Mouse (Mus musculus) ES-Bruce4 (cell line): Measurements from ENCODE around the gene Dlg1. TPM values are rescaled to one million over a fixed set of nuclear protein-coding genes. Genes with fewer than 3 reads are reported as not detected.

ENCODE experiments used
- H3K27ac ChIP-seq: 2 replicates; pipeline ENCODE4 v1.5.1; 2012; ENCODE audit warnings: low read length, inconsistent platforms; ENCODE audit not compliant: insufficient read depth
- H3K27me3 ChIP-seq: 2 replicates; pipeline ENCODE4 v1.6.1; 2012; ENCODE audit warnings: mild to moderate bottlenecking, low read length, inconsistent platforms; ENCODE audit not compliant: control insufficient read depth, poor library complexity, insufficient read depth, severe bottlenecking
- H3K36me3 ChIP-seq: 2 replicates; pipeline ENCODE4 v1.6.1; 2012; ENCODE audit warnings: inconsistent platforms, mild to moderate bottlenecking, low read length, moderate library complexity; ENCODE audit not compliant: control insufficient read depth, poor library complexity, insufficient read depth, severe bottlenecking
- H3K4me1 ChIP-seq: one replicate; pipeline ENCODE4 v1.8.1; 2011; ENCODE audit warnings: low read length; ENCODE audit not compliant: control insufficient read depth, insufficient read depth
- H3K4me3 ChIP-seq: 2 replicates; pipeline ENCODE4 v1.5.1; 2011; ENCODE audit warnings: low read depth, mild to moderate bottlenecking, low read length
- H3K9ac ChIP-seq: 2 replicates; pipeline ENCODE4 v1.6.1; 2012; ENCODE audit warnings: low read depth, mild to moderate bottlenecking, inconsistent platforms; ENCODE audit not compliant: poor library complexity, severe bottlenecking
- H3K9me3 ChIP-seq: replicated peaks from 2 replicates; pipeline ENCODE4 v1.6.1; 2012; ENCODE audit warnings: mild to moderate bottlenecking, low read length, inconsistent platforms; ENCODE audit not compliant: control insufficient read depth, poor library complexity, insufficient read depth, severe bottlenecking
- CTCF ChIP-seq: IDR thresholded peaks from one replicate; pipeline ENCODE4 v1.8.1; 2011; ENCODE audit warnings: low read depth, low read length
- EP300 ChIP-seq: IDR thresholded peaks from 2 replicates; pipeline ENCODE4 v1.6.1; 2011; ENCODE audit warnings: low read depth, low read length; ENCODE audit not compliant: insufficient read depth
- POLR2A ChIP-seq: IDR thresholded peaks from one replicate; pipeline ENCODE4 v1.8.1; 2011; ENCODE audit warnings: low read length; ENCODE audit not compliant: insufficient read depth
- polyA plus RNA-seq: library from polyadenylated mRNA; stranded (reverse); fragments of >200 nt; gene quantifications from 2 replicates; pipeline ENCODE4 v1.2.4, GENCODE M21; 2011; ENCODE audit warnings: low read depth; ENCODE audit not compliant: missing spikeins, insufficient read depth, insufficient read length

Gene Dlg1
- polyA plus RNA-seq, 1 experiment, result 154 TPM

GRCm38 (mm10) chr16:31696367-31696766 is 33.1 kb downstream of the Dlg1 start:
- no peaks in the 10 kb centered on the region for H3K27me3 ChIP-seq
- no peaks in the 10 kb centered on the region for H3K9me3 ChIP-seq
- no peaks in the 10 kb centered on the region for H3K4me1 ChIP-seq
- no peak for TF ChIP-seq EP300
- no peak for TF ChIP-seq CTCF
- TF ChIP-seq POLR2A, result no peak
- no peak overlapping the region for H3K27ac ChIP-seq
- no peak overlapping the region for H3K4me3 ChIP-seq
- no peak overlapping the region for H3K9ac ChIP-seq
- H3K36me3 ChIP-seq, result no peaks in the 10 kb centered on the region; the same call in 1 of the 2 replicates

- Histone ChIP-seq H3K27ac (no peak overlapping the region), H3K9me3 (no peaks in the 10 kb centered on the region), H3K36me3 (no peaks in the 10 kb centered on the region; the same call in 1 of the 2 replicates), H3K4me3 (no peak overlapping the region), H3K27me3 (no peaks in the 10 kb centered on the region), H3K9ac (no peak overlapping the region), H3K4me1 (no peaks in the 10 kb centered on the region)
- TF ChIP-seq POLR2A (no peak), EP300 (no peak), CTCF (no peak)
Observed at GRCm38 (mm10) chr16:31697341-31697740, 34.1 kb downstream of the Dlg1 start.

- TF ChIP-seq POLR2A, result no peak
- no peak for TF ChIP-seq EP300
- no peak for TF ChIP-seq CTCF
- H3K9ac ChIP-seq, result no peak overlapping the region
- no peaks in the 10 kb centered on the region for H3K27me3 ChIP-seq
- H3K9me3 ChIP-seq, result no peaks in the 10 kb centered on the region
- no peak overlapping the region for H3K27ac ChIP-seq
- H3K4me3 ChIP-seq, result no peak overlapping the region
- H3K4me1 ChIP-seq, result no peaks in the 10 kb centered on the region
- no peaks in the 10 kb centered on the region for H3K36me3 ChIP-seq
Observed at GRCm38 (mm10) chr16:31705213-31705612, 42.0 kb downstream of the Dlg1 start.

- Histone ChIP-seq H3K27ac (no peak overlapping the region), H3K36me3 (no peaks in the 10 kb centered on the region), H3K4me1 (no peaks in the 10 kb centered on the region), H3K27me3 (no peaks in the 10 kb centered on the region), H3K4me3 (no peak overlapping the region), H3K9ac (no peak overlapping the region), H3K9me3 (no peaks in the 10 kb centered on the region)
- TF ChIP-seq POLR2A, result no peak
- no peak for TF ChIP-seq CTCF
Observed at GRCm38 (mm10) chr16:31705904-31706303, 42.7 kb downstream of the Dlg1 start.

GRCm38 (mm10) chr16:31707326-31707725 is 44.1 kb downstream of the Dlg1 start:
- Histone ChIP-seq H3K27ac (no peak overlapping the region), H3K9me3 (no peaks in the 10 kb centered on the region), H3K4me1 (no peaks in the 10 kb centered on the region), H3K36me3 (no peaks in the 10 kb centered on the region), H3K9ac (no peak overlapping the region), H3K4me3 (no peak overlapping the region), H3K27me3 (no peaks in the 10 kb centered on the region)
- no peak for TF ChIP-seq CTCF
- no peak for TF ChIP-seq EP300
- TF ChIP-seq POLR2A, result no peak

- H3K9me3 ChIP-seq, result no peaks in the 10 kb centered on the region
- no peak overlapping the region for H3K4me3 ChIP-seq
- no peak overlapping the region for H3K27ac ChIP-seq
- no peaks in the 10 kb centered on the region for H3K36me3 ChIP-seq
- no peak overlapping the region for H3K9ac ChIP-seq
- no peak for TF ChIP-seq POLR2A
- TF ChIP-seq EP300, result no peak
- no peak for TF ChIP-seq CTCF
- no peaks in the 10 kb centered on the region for H3K4me1 ChIP-seq
- H3K27me3 ChIP-seq, result no peaks in the 10 kb centered on the region
Observed at GRCm38 (mm10) chr16:31722991-31723390, 59.7 kb downstream of the Dlg1 start.
